Mouse (Mus musculus) ES-E14 (cell line): Measurements from ENCODE around the gene Ddx3x.

Source experiments
- HCFC1 ChIP-seq: IDR thresholded peaks from 2 replicates; pipeline ENCODE4 v1.6.1; 2012; ENCODE audit warnings: low read length, inconsistent platforms, borderline replicate concordance; ENCODE audit not compliant: insufficient read depth
- ZC3H11A ChIP-seq: IDR thresholded peaks from 2 replicates; pipeline ENCODE4 v1.6.1; 2012; ENCODE audit warnings: low read depth, mild to moderate bottlenecking, inconsistent platforms, low read length, borderline replicate concordance
- ZNF384 ChIP-seq: IDR thresholded peaks from 2 replicates; pipeline ENCODE4 v1.6.1; 2012; ENCODE audit warnings: low read depth, low read length, inconsistent platforms

- TF ChIP-seq HCFC1 (no peak), ZC3H11A (no peak), ZNF384 (no peak)
These were observed 25.4 kb downstream of the Ddx3x start for GRCm38 (mm10) chrX:13306190-13306589.
